Mouse (Mus musculus): ENCODE results near the gene Pigu.

DNA sequence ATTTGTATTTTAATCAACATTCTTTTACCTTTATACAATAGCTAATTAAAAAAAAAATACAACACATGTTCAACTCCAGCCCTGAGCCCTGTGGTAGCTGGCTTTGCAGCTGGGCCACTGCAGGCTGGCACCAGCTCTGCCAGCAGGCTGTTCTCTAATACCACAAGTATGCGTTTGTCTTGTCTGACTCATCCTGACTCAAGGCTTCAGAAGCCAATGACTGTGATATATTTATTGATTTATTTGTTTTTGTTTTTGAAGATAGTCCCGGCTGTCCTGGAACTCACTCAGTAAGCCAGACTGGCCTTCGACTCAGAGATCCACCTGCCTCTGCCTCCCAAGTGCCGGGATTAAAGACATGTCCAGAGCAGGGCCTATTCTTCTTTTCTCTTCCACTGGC, 63.3 kb downstream of the Pigu start:
- no peak for TF ChIP-seq ZNF384 (IDR thresholded peaks at IDR 0.05; ENCODE audit: low read depth, low read length)
- TF ChIP-seq CTCF (IDR thresholded peaks at IDR 0.05 in 2 of 3, conservative IDR thresholded peaks at IDR 0.05 in 1 of 3; ENCODE audit: control insufficient read depth in 1 of 3, insufficient read depth in 1 of 3, low read depth in 2 of 3, low read length in 3 of 3, poor library complexity in 1 of 3, severe bottlenecking in 1 of 3), result no peak
- TF ChIP-seq CHD2 (IDR thresholded peaks at IDR 0.05; ENCODE audit: low read length), result no peak
- TF ChIP-seq ELF1 (IDR thresholded peaks at IDR 0.05; ENCODE audit: low read depth, low read length), result no peak
- TF ChIP-seq POLR2AphosphoS2 (IDR thresholded peaks at IDR 0.05; ENCODE audit: low read length), result no peak
- TF ChIP-seq JUND (IDR thresholded peaks at IDR 0.05; ENCODE audit: low read depth, low read length), result no peak
- no peak for TF ChIP-seq MAFK (IDR thresholded peaks at IDR 0.05; ENCODE audit: borderline replicate concordance, low read depth, low read length)
- no peak for TF ChIP-seq POLR2A (IDR thresholded peaks at IDR 0.05; ENCODE audit: control insufficient read depth in 1 of 2, insufficient read depth in 1 of 2, low read depth in 1 of 2, low read length in 2 of 2, poor library complexity in 1 of 2)
- no peak for TF ChIP-seq SIN3A (IDR thresholded peaks at IDR 0.05; ENCODE audit: low read length)
- TF ChIP-seq POLR2AphosphoS5 (IDR thresholded peaks at IDR 0.05; ENCODE audit: borderline replicate concordance, low read depth, low read length), result no peak
- no peak for TF ChIP-seq ZKSCAN1 (IDR thresholded peaks at IDR 0.05; ENCODE audit: low read depth, low read length)
- TF ChIP-seq BHLHE40 (IDR thresholded peaks at IDR 0.05; ENCODE audit: borderline replicate concordance, low read depth, low read length), result no peak
- no peak for TF ChIP-seq GATA1 (IDR thresholded peaks at IDR 0.05; ENCODE audit: low read depth, low read length)
- no peak for TF ChIP-seq ETS1 (IDR thresholded peaks at IDR 0.05; ENCODE audit: low read depth, low read length)

Data from MEL (cell line).